Mouse (Mus musculus) kidney, postnatal 14 days (tissue): ENCODE data around the gene Oas1f.
A peak's percentile ranks its signal among the peaks of the same experiment; 100 is the strongest.
"Not testable (repeated sequence)": the region's sequence is repeated elsewhere in the genome, so short reads cannot be mapped to it uniquely, and the experiment has no call there.

Experiments
- DNase-seq: peaks from one replicate; pipeline ENCODE4 v3.0.0; 2022; ENCODE audit warnings: mixed read lengths

Oas1f gene

DNA sequence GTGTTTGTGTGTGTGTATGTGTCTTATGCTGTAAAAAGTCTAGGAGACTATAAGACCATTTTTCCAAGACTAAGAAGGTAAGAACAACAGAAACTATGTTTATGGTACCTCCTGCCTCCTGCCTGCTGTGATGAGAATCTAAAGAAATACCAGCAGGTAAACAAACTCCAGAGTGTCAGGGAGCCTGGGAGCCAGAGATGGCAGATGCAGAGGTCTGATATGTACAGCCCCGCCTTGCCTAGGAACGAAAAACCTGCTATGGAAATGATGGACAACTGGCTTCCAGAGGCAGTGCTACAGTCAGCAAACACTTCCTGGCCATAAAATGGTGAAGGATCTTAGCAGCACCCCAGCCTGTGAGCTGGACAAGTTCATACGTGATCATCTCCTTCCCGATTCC, at the start of gene Oas1f:
TSS of gene Oas1f (plus strand) at position 301 of the 400 bp plus-strand sequence.
- DNase-seq: no peak

DNA sequence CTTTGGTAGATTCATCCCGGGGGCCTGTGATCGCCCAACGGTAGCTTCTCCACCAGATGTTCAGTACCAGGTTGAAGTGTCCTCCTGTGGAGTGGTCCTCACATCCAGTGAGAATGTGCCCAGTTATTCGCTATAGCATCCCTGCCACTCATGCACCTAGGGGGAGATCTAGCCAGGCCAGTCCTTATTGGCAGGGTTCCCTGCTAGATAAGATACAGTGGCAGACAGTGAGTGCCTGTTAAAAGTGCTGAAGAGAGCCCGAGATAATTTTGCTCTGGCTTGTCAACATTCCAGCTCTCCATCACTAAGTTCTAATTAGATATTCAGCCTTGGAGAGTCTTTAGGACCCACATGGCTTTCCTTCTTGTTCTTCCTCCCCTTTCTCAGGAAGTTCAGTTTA, 49.0 kb upstream of the Oas1f start:
- DNase-seq: not testable (repeated sequence)

DNA sequence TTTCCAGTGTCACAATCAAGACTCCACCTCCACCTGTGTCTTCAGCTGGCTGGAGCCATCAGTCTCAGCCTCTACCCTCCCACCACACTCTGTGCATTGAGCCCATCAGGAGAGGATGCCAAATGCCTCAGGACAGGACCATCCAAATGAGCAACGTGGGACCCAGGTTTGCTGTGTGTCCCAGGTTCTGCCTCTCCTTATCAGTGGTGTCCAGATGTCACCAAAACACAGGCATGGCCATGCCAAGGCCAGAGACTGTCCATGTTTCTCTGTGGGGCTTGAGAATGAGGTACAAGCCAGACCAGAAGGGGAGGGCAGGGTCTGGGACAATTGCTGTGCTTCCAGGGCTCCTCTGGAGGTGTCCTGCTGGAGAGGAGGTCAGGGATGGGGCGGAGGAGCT, 48.2 kb upstream of the Oas1f start:
- not testable (repeated sequence) for DNase-seq

DNA sequence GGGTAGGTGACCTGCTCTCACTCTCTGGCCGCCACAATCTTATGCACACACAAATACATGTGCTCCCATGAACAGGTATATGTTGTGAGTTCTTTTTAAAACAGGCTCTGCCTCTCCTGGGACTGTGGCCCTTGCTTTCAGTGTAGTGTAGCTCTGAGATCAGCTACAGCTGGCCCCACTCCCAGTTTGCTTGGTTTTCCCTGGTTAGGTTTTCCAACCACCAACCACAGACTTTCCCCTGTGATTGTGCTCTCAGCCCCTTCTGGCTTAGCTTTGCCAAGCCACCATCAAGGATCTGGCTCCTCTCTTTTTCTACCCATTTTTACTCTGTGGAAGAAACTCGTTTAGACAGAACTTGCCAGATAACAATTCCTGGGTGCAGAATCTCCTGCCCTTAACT, 43.6 kb upstream of the Oas1f start:
- no peak for DNase-seq

DNA sequence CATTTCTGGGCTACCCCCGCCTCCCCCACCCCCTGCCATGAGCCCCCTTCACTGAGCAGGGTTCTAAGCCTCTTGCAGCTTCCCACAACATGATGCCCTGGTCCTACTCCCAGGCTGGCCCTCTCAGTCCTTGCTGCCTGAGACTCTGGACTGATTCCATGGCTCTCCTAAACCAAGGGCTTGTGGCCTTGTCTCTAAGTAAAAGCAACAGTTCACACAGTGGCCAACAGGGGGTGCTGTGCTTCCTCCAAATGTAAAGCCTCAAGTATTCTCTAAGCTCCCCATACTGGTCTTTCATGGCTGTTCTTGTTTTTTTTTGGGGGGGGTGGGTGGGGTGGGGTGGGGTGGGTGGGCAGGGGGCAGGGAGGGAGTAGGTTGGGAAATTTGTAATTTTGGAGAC, 40.7 kb upstream of the Oas1f start:
- peak; percentile 47 for DNase-seq

DNA sequence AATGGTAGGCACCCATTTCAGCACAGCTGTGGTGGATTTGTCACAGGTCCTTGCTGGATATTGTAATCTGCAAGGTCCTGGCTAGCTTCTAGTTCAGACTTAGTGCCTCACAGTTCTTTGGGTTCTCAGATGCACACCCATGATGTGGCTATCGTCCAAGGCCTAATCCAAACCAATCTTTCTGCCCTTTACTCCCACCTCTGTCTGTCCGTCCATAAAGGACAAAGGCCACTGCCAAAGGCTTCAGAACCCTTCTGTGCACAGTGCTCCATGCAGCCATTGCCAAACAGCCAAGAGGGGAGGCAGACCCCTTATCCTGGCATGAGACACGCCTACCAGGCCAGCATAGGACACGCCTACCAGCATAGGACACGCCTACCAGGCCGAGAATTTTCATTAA, 38.0 kb upstream of the Oas1f start:
- DNase-seq: peak; percentile 10

DNA sequence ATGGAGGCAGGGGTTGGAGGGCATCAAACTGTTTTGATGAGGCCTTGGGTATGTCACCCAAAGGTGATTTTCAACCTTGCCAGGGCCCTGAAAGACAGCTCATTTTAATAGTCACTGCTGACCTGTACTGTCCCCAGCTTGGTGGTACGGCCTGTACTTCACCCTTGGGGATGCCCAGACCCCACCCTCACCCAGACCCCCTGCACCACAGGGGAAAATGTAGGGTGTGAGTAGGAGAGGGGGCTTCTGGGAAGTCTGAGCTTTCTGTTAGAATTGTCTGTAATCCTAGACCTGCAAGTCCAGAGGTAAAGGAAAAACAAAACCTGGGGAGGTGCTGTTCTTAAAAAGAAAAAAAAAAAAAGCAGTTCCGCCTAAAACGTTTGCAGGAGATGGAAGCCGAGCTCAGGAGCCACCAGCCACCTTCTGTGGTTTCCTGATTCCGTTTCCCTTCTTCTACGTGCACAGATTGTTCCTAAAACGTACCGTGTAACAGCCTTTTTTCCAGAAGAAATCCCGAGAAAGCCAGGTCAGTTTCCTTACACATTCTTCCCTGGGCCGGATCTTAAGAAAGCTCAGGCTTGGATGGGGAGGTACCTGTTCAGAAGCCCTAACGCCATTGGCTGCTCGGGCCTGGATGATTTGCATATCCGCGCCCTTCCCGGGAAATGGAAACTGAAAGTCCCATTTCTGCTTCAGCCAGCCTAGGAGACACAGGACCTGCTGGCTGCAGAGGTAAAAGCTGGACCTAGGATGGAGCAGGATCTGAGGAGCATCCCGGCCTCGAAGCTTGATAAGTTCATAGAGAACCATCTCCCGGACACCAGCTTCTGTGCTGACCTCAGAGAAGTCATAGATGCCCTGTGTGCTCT, 35.0 kb upstream of the Oas1f start, which contains the start of gene Oas1c:
TSS of gene Oas1c (minus strand) at position 564 of the 869 bp plus-strand sequence.
- peak; percentile 92 for DNase-seq

DNA sequence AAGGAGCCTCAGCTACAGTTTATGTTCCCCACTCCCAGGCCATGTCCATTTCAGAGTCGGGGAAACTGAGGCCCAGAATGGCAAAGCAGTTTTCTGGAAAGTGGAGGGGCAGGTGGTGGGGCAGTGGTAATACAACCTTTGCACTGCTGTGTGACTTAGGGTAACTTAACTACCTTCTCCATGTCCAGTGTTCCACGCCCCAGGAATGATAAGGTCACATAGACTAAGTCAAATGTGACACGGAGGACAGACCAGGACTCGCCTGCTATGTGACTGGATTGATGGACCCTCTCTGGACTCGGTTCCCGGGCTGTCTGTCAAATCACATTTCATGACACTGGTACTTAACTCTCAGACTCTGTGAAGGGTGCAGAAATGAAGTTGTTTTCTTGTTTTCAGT, 34.1 kb upstream of the Oas1f start:
- DNase-seq: no peak

DNA sequence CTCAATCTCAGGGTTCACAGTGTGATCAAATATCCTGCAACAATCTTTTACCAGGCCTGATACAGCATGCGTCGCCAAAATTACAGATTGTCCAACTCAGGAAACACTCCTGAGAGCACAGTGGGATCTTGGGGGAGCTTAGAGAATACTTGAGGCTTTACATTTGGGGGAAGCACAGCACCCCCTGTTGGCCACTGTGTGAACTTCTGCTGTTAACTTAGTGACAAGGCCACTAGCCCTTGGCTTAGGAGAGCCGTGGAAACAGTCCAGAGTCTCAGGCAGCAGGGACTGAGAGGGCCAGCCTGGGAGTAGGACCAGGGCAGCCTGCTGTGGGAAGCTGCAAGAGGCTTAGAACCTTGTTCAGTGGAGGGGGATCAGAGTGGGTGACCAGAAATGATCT, 31.2 kb upstream of the Oas1f start:
- peak; percentile 7 for DNase-seq

DNA sequence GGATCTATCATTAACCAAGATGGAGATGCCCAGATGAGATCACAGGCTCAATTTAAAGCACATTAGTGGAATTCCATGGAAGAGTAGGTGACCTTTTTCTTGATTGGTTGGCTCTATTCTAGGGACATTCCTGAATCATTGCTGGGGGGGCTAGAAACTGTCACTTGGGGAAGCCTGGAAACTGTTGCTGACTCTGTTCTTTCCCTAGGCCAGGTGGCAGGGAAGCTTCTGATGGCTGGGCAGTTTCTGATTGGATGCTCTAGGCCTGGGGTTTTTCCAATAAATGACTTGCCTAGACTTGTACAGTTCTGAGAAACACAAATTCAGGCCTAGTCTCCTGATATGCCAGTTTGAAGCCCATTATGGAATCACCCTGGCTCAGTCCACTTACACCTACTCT, 28.2 kb upstream of the Oas1f start:
- no peak for DNase-seq

DNA sequence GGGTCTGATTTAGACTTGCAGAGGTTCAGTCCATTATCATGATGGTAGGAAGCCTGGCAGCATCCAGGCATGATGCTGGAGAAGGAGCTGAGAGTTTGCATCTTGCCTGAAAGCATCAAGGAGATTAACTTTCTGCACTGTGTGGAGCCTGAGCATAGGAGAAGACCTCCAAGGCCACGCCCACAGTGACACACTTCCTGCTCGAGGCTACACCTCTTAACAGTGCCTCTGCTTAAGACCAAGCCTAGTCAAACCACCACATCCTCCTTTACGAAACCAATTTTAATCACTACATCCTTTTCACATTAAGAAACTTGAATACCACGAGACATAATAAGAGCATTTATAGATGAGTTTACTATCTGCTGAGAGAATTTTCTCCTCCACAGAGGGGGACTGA, 16.1 kb upstream of the Oas1f start:
- DNase-seq: no peak

DNA sequence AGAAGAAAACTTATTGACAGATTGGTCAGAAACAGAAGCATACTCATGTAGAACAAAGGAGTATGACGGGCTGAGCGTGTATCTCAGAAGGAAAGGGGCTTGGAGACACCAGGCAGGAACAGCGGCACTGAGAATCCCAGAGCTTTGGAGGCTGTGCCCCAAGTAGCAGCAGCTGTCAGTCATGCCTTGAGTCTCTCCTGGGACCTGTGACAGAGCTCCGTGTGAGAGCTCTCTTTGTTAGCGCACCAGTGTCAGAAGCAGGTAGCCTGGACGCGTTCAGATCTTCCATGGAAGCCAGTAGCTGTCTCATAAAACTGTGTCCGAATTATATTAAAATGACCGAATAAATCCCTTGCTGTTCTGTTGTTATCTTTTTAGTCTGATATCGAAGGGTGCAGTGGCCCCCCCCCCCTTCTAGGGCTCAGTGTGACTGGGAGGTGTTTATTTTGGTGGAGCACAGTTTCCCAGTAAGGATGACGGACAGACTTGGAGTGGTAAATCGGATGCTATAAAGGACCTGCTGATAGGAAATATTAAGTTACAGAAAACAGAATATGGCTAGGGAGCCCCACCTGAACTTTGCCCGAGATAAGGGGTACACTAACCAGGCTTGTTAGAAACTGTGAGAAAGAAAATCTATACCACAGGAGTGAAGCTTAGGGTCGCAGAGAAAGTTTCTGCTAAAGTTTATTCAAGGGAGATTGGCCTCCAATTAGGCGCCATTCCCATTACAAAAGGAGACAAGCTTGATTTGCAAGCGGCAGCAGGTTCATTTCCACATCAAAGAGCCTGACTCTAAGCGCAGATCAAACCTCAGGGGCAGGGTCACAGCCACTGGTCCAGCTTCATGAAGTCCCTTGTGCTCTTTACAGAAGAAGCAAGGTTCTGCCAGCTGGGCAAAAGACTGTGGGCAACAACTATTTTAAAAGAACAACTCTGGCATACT, 13.6 kb upstream of the Oas1f start:
- DNase-seq: no peak

DNA sequence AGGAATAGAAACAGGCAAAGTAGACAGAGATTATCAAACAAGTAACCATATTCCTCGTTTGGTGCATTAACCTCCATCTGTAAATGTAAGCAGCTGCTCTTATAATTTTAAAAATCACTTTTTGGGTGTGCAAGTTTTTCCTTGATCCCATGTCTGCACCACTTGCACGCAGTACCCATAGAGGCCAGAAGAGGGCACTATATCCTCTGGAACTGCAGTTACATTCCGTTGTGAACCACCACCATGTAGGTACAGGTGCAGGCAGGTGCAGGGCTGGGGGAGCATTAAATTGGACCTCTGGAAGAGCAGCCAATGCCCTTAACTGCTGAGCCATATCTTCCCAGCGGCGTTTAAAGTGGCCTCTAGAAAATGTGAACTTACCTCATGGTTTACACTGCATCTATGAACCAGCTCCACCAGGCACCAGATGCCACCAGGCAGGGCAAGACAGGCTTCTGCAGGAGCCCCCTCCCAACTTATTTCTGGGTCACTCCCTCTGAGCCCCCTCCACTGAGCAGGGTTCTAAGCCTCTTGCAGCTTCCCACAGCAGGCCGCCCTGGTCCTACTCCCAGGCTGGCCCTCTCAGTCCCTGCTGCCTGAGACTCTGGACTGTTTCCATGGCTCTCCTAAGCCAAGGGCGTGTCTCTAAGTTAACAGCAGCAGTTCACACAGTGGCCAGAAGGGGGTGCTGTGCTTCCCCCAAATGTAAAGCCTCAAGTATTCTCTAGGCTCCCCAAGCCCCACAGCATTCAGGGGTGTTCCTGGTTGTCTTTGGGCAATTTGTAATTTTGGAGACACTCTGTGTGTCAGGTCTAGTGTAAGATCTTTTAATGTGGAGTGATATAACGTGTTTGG, 10.2 kb upstream of the Oas1f start:
- peak; percentile 36 for DNase-seq

DNA sequence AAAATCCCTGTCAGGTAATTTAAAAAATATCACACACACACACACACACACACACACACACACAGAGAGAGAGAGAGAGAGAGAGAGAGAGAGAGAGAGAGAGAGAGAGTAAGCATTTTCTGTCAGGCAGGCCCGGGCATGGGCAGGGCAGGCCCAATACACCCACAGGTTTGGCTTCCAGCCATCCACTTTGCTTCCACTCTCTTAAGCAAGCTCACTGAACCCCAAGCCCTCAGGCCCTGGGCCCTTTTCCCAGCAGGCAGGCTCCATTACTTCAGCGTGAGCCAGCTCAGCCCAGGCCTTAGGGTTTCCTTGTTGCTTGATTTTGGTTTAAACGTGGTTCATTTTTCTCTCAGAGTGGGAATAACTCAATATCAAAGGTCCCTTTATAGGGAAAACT, 2.5 kb upstream of the Oas1f start:
- peak; percentile 26 for DNase-seq

DNA sequence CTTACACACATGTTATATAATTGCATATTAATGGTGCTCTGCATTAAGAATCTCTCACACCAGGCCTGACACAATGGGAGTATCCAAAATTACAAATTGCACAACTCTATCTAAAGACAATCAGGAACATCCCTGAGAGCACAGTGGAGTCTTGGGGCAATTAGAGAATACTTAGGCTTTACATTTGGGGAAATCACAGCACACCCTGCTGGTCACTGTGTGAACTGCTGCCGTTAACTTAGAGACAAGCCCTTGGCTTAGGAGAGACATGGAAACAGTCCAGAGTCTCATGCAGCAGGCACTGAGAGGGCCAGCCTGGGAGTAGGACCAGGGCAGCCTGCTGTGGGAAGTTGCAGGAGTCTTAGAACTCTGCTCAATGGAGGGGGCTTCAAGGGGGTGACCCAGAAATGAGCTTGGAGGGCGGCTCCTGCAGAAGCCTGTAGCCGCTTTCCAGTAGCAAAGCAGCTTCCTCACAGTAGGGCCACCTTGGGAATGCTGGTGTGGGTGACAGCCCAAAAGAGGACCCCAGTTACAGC, 2.5 kb downstream of the Oas1f start:
- peak; percentile 31 for DNase-seq

DNA sequence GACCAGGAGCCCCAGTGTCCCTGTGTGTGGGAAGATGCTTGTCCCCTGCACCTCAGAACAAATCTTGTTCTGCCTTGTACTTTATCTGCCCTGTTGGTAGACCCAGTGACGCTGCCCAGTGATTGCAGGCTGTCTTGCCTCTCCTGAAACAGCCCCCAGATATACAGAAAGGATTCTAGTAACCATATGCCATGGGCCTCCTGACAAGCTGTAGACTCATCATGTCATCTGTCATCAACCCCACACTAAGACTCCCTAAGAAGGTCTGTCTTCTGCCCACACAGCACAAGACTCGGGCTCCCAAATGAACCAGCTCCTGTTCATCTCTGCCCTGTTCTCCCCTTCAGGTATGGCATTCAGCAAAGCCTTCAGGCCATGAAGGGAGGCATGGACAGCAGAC, 12.1 kb downstream of the Oas1f start:
- DNase-seq: no peak

DNA sequence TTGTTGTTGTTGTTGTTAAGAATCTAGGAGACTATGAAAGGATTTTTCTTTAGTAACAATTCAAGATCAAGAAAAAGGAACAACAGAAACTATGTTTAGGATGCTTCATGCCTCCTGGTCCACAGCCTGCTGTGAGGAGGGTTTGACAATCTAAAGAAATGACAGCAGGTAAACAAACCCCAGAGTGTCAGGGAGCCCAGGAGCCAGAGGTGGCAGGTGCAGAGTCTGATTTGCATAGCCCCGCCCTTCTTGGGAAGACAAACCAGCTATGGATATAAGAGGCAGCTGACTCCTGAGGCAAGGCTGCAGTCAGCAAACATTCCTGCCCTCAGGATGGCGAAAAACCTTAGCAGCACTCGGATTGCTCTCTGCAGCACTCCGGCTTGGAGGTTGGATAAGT, 14.0 kb downstream of the Oas1f start, which contains the start of gene Oas1h:
TSS of gene Oas1h (plus strand) at position 301 of the 400 bp plus-strand sequence.
- no peak for DNase-seq

DNA sequence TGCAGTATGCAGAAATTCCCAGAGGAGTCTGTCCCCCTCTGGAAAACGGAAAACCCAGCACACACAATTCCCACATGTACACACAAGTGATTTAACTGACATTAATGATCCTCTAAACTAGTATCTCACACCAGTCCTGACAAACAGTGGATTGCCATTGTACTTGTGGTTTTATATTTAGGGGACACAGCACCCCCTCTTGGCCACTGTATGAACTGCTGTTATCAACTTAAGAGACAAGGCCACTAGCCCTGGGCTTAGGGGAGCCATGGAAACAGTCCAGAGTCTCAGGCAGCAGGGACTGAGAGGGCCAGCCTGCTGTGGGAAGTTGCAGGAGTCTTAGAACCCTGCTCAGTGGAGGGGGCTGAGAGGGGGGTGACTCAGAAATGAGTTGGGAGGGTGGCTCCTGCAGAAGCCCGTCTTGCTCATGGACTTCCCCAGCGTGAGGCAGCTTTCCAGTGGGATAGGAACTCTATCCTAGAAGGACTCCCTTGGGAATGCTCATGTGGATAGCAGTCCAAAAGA, 18.2 kb downstream of the Oas1f start:
- DNase-seq: no peak

DNA sequence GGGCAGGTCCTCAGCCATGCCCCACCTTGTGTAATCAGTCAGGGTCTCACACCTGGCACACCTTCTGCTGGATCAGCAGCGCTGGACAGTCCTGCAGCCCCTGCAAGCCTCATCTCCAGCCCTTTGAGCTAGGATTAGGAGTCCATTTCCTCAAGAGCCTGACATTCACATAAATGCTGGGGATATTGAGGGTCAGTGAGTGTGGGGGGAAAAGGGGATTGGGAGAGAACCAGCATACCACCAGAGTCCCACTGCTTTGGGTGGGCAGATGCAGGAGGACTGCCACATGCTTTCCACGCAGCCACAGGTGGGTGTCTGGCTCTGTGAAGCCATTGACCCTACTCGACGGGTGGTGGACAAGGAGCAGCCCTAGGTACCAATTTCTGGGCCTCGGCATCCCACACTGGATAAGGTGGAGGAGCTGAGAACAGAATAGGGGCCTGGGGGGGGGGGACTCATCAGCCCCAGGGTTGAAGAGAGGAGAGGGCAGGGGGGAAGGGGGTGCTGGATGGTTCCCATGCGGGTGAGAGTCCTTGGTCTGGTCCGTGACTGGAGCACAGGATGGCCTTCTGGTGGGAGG, 22.4 kb downstream of the Oas1f start:
- no peak for DNase-seq

DNA sequence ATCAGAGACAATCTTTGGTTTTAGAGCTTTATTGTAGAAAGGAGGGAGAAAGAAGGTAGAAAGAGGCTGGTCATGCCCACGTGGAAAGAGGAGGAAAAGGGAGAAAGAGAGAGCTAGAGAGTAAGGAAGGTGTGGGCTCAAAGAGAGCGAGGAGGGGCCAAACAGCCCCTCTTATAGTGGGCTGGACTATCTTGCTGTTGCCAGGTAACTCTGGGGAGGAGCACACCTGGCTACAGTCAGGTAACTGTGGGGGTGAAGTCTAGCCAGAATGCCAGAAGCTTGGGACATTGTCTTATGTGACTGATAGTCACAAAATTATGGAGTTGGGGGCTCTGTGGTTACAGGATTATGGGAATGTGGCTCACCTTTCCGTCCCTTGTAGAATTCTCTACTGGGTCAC, 22.9 kb downstream of the Oas1f start:
- no peak for DNase-seq

DNA sequence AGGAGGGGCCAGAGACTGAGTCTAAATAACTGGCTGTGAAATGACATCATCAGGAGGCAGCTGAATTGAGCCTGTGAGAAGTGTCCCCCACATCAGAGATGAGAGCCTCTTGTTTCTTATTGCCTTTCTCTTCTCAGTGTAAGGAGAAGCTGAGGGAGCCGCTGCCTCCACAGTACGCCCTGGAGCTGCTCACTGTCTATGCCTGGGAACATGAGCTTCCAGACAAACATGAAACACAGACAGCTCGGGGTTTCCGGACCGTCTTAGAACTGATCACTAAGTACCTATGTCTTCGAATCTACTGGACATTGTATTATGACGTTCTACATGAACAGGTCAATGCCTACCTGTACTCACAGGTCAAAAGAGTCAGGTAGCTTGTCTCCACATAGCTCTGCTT, 23.6 kb downstream of the Oas1f start:
- DNase-seq: no peak

DNA sequence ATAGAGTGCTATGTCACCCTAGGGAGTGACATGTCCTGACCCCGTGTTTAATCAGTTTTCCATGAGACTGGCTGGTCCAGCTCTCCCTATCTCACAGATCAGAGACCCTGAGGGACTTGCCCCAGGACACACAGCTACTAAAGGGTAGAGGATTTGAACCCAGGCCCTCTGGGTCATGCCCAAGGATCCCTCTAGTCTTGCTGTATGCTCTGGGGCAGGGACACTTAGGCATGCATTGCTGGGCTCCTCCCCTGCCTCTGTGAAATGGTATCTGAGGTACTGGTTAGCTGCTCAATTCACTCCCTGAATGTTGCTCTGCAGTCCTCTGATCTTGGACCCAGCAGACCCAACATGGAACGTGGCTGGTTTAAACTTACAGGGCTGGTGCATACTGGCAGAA, 24.3 kb downstream of the Oas1f start:
- no peak for DNase-seq
